Mouse (Mus musculus) forebrain, embryonic 15.5 days (tissue): ENCODE results near the gene 1700123L14Rik. TPM values are rescaled to one million over a fixed set of nuclear protein-coding genes. Genes with fewer than 3 reads are reported as not detected.

ENCODE experiments used
- polyA plus RNA-seq: library from polyadenylated mRNA; unstranded; fragments of >200 nt; fragmentation: Nextera tagmentation; extraction: Ambion mirVana; gene quantifications from 2 replicates; pipeline ENCODE4 v1.2.1, GENCODE M21; 2015

1700123L14Rik gene
- polyA plus RNA-seq, 1 experiment from 2014 or later = 0.19 TPM

Other genes starting within 250 kb of the 1700123L14Rik start
- 16.8 and 17.5 TPM in 2 replicates for gene Fam19a1, start 53.1 kb downstream of the 1700123L14Rik start, polyA plus RNA-seq